Mouse (Mus musculus) brown adipose tissue, adult 24 weeks (tissue): ENCODE measurements at regions not wholly inside any gene's neighbourhood (a gene's known extent, or its start where the extent isn't known, plus 50 kb on each side); places are given as distances from the start of the nearest gene placed in this dataset.

Experiments
- H3K27ac ChIP-seq: fragments of 200-500 bp; replicated peaks from 2 replicates; pipeline ENCODE4 v1.5.1; 2012; ENCODE audit warnings: low read depth, mild to moderate bottlenecking, low read length
- H3K4me1 ChIP-seq: fragments of 200-500 bp; 2 replicates; pipeline ENCODE4 v1.6.1; 2012; ENCODE audit warnings: low read length, mixed read lengths; ENCODE audit not compliant: control insufficient read depth, insufficient read depth, insufficient read length
- H3K4me3 ChIP-seq: fragments of 200-500 bp; 2 replicates; pipeline ENCODE4 v1.5.1; 2012; ENCODE audit warnings: low read depth, mild to moderate bottlenecking, low read length, moderate library complexity; ENCODE audit not compliant: insufficient read depth

- Histone ChIP-seq H3K27ac (no peak overlapping the region), H3K4me3 (no peak overlapping the region), H3K4me1 (no peaks in the 10 kb centered on the region)
Measured at GRCm38 (mm10) chr13:101504241-101504640, 263.8 kb downstream of the Pik3r1 start.

- no peaks in the 10 kb centered on the region for H3K4me1 ChIP-seq
- H3K4me3 ChIP-seq: no peak overlapping the region
- peak overlapping the region; percentile 36; the same call in 1 of the 2 replicates for H3K27ac ChIP-seq
Measured at GRCm38 (mm10) chr13:101501845-101502284, 266.2 kb downstream of the Pik3r1 start.

GRCm38 (mm10) chr13:101501061-101501460 lies 267.0 kb downstream of the Pik3r1 start:
- Histone ChIP-seq H3K4me3 (no peak overlapping the region), H3K27ac (no peak overlapping the region), H3K4me1 (no peaks in the 10 kb centered on the region)

- Histone ChIP-seq H3K4me1 (no peaks in the 10 kb centered on the region), H3K4me3 (no peak overlapping the region), H3K27ac (no peak overlapping the region)
Measured at GRCm38 (mm10) chr13:101491835-101492234, 276.2 kb downstream of the Pik3r1 start.

GRCm38 (mm10) chr13:101490961-101491360 lies 277.1 kb downstream of the Pik3r1 start:
- Histone ChIP-seq H3K4me3 (no peak overlapping the region), H3K27ac (no peak overlapping the region), H3K4me1 (no peaks in the 10 kb centered on the region)

- H3K27ac ChIP-seq: no peak overlapping the region
- H3K4me1 ChIP-seq: peaks cover 3% of the 10 kb centered on the region; the same call in 1 of the 2 replicates
- no peak overlapping the region for H3K4me3 ChIP-seq
Measured at GRCm38 (mm10) chr13:101487621-101488020, 280.4 kb downstream of the Pik3r1 start.

GRCm38 (mm10) chr13:101485823-101486222 lies 282.2 kb downstream of the Pik3r1 start:
- no peak overlapping the region for H3K4me3 ChIP-seq
- peaks cover 3% of the 10 kb centered on the region; the same call in 1 of the 2 replicates for H3K4me1 ChIP-seq
- H3K27ac ChIP-seq: no peak overlapping the region

- Histone ChIP-seq H3K4me1 (peaks cover 3% of the 10 kb centered on the region; the same call in 1 of the 2 replicates), H3K4me3 (no peak overlapping the region), H3K27ac (no peak overlapping the region)
Measured at GRCm38 (mm10) chr13:101483816-101484215, 284.2 kb downstream of the Pik3r1 start.

- peaks cover 3% of the 10 kb centered on the region; the same call in 1 of the 2 replicates for H3K4me1 ChIP-seq
- no peak overlapping the region for H3K4me3 ChIP-seq
- H3K27ac ChIP-seq: no peak overlapping the region
Measured at GRCm38 (mm10) chr13:101481551-101482184, 286.3 kb downstream of the Pik3r1 start.

GRCm38 (mm10) chr13:101479297-101479652 lies 288.7 kb downstream of the Pik3r1 start:
- Histone ChIP-seq H3K4me1 (peaks cover 3% of the 10 kb centered on the region; the same call in 1 of the 2 replicates), H3K27ac (no peak overlapping the region; the same call in 1 of the 2 replicates), H3K4me3 (no peak overlapping the region)

- H3K4me1 ChIP-seq: peaks cover 3% of the 10 kb centered on the region; the same call in 1 of the 2 replicates
- H3K4me3 ChIP-seq: no peak overlapping the region
- H3K27ac ChIP-seq: no peak overlapping the region; the same call in 1 of the 2 replicates
Measured at GRCm38 (mm10) chr13:101478608-101479296, 289.3 kb downstream of the Pik3r1 start.

GRCm38 (mm10) chr13:101473349-101473748 lies 294.7 kb downstream of the Pik3r1 start:
- no peaks in the 10 kb centered on the region for H3K4me1 ChIP-seq
- no peak overlapping the region for H3K27ac ChIP-seq
- no peak overlapping the region for H3K4me3 ChIP-seq

- H3K4me3 ChIP-seq: no peak overlapping the region
- no peaks in the 10 kb centered on the region for H3K4me1 ChIP-seq
- no peak overlapping the region for H3K27ac ChIP-seq
Measured at GRCm38 (mm10) chr13:101470560-101471247, 297.3 kb downstream of the Pik3r1 start.

- no peaks in the 10 kb centered on the region for H3K4me1 ChIP-seq
Measured at GRCm38 (mm10) chr13:101465748-101466127, 302.3 kb downstream of the Pik3r1 start.

GRCm38 (mm10) chr13:101464928-101465747 lies 302.9 kb downstream of the Pik3r1 start:
- Histone ChIP-seq H3K27ac (no peak overlapping the region), H3K4me1 (no peaks in the 10 kb centered on the region), H3K4me3 (no peak overlapping the region)

More at GRCm38 (mm10) chr13:101465748-101466127, 302.3 kb downstream of the Pik3r1 start:
- H3K4me3 ChIP-seq: no peak overlapping the region
- H3K27ac ChIP-seq: no peak overlapping the region
